Mouse (Mus musculus): ENCODE data around the gene Frmd5.

GRCm38 (mm10) chr2:121583468-121584116 is 223.3 kb downstream of the Frmd5 start:
- TF ChIP-seq CTCF (conservative IDR thresholded peaks at IDR 0.05; ENCODE audit: insufficient read depth, insufficient read length, low read depth, low read length), result no peak
- no peak for TF ChIP-seq POLR2A (IDR thresholded peaks at IDR 0.05; ENCODE audit: low read depth, low read length)
